Mouse (Mus musculus): ENCODE measurements around the gene 1110059G10Rik.

The 1110059G10Rik gene

GRCm38 (mm10) chr9:122950643-122951475, at the start of gene 1110059G10Rik, which contains the start of gene Kif15:
1110059G10Rik (minus strand) TSS chr9:122951000.
Kif15 (plus strand) TSS chr9:122951046.
- peak; percentile 92 for ATAC-seq (ENCODE audit: insufficient number of reproducible peaks, low FRiP score, low TSS enrichment)

GRCm38 (mm10) chr9:122999193-122999586, 48.4 kb upstream of the 1110059G10Rik start:
- no peak for ATAC-seq (ENCODE audit: insufficient number of reproducible peaks, low FRiP score, low TSS enrichment)

GRCm38 (mm10) chr9:122998406-122999192, 47.8 kb upstream of the 1110059G10Rik start:
- ATAC-seq (ENCODE audit: insufficient number of reproducible peaks, low FRiP score, low TSS enrichment) = no peak

GRCm38 (mm10) chr9:122928915-122929314, 21.9 kb downstream of the 1110059G10Rik start:
- no peak for ATAC-seq (ENCODE audit: insufficient number of reproducible peaks, low FRiP score, low TSS enrichment)

- ATAC-seq (ENCODE audit: insufficient number of reproducible peaks, low FRiP score, low TSS enrichment) = peak; percentile 79
Measured at GRCm38 (mm10) chr9:122922936-122923381, 27.8 kb downstream of the 1110059G10Rik start, which contains the start of gene Zfp105. Zfp105 (plus strand) TSS chr9:122923072.

GRCm38 (mm10) chr9:122922436-122922835, 28.4 kb downstream of the 1110059G10Rik start:
- no peak for ATAC-seq (ENCODE audit: insufficient number of reproducible peaks, low FRiP score, low TSS enrichment)

- ATAC-seq (ENCODE audit: insufficient number of reproducible peaks, low FRiP score, low TSS enrichment) = peak; percentile 96
Measured at GRCm38 (mm10) chr9:122902717-122903535, 47.9 kb downstream of the 1110059G10Rik start.

GRCm38 (mm10) chr9:122901047-122901446, 49.8 kb downstream of the 1110059G10Rik start:
- ATAC-seq (ENCODE audit: insufficient number of reproducible peaks, low FRiP score, low TSS enrichment) = no peak
